Mouse (Mus musculus) E14TG2a.4 (cell line): ENCODE results near the gene Il21r.

Experiments used
- CTCF ChIP-seq: conservative IDR thresholded peaks from 2 replicates; pipeline ENCODE4 v1.5.1; 2014; ENCODE audit warnings: low read length
- NANOG ChIP-seq: IDR thresholded peaks from 2 replicates; pipeline ENCODE4 v1.6.1; 2014; ENCODE audit warnings: borderline replicate concordance, low read length, mixed read lengths
- POU5F1 ChIP-seq: IDR thresholded peaks from 2 replicates; pipeline ENCODE4 v1.6.1; 2014; ENCODE audit warnings: low read length, borderline replicate concordance

DNA sequence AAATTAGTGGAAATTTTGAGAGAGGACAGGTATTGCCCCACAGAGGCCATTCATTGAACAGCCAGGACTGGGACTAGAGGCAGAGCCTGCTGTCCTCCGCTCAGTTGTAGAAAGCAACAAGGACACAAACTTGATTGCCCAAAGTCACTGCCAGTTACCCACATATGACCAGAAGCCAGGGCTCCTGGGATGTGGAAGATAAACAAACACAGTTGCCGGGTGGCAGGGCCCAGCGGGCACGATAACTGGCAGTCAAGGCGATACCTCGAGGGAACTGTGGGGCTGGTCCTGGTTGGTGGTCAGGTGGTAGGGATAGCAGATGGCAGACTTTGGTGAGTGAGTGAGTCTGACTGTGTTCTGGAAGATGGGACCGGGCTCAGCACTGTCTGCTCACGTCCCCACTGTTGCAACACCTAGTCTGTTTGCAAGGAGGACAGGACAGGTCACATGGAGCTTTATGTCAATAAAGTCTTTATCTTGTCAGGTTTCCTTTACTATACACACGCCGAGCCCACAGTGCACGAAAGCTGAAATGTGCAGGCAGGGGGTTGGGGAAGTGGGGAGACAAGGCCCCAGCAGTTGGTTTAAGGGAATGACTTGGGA is 25.6 kb upstream of the Il21r start:
- TF ChIP-seq CTCF = no peak
- TF ChIP-seq NANOG = no peak
- TF ChIP-seq POU5F1 = no peak
